Mouse (Mus musculus): ENCODE results near the gene Cyp39a1.

Gene Cyp39a1

DNA sequence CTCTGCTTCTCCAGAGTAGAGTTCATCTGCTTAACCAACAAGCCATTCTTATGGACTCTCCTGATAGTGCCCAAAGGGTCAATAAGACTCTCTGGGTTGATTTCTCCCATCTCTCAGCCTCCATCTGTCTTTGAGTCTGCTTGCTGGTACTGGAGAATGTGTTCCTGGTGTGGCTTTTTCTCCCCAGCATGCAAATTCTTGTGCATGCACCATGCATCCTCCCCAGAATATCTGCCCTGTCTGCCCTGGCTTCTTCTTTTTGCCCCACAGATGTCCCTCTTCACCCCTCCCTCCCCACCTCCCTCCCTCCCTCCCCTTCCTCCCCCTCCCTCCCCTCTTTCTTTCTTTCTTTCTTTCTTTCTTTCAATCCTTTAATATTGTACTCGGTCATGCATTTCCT lies 10.1 kb downstream of the Cyp39a1 start:
- in situ Hi-C loops (cut with MseI, MboI), result no loop called here

DNA sequence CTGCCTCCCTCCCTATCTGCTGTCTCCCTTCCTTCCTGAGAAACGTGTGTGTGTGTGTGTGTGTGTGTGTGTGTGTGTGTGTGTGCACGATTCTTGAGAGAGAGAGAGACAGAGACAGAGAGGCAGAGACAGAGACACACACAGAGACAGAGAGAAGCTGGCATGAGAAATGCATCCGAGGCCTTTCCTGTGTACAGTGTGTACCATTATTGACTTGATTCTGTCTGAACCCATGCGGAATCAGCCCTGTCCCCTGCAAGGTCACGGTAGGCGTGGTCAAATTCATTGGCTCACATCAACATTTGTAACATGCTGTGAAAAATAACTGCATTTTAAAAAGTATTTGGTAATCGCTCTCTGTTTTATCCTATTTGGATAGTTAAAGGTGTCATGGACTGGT lies 16.9 kb downstream of the Cyp39a1 start:
- in situ Hi-C loops (cut with MseI, MboI), result no loop called here

DNA sequence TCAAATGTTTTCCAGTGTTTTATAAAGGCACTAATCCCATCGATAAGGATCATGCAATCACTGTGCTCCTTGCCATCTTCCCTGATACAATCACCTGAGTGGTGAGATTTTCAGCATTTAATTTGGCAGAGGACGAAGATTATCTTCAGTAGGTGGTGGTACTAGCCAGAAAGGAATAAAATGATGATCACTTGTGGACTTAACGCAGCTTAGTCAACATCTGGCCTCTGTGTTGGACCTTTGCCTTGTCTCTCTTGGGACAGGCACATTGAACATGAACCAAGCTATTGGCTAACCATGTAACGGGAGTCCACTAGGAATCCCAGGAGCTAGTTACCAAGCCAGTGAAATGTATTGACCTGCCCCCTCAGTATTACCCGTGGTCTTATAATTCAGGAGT lies 17.4 kb downstream of the Cyp39a1 start:
- in situ Hi-C loops (cut with MseI, MboI), result no loop called here

DNA sequence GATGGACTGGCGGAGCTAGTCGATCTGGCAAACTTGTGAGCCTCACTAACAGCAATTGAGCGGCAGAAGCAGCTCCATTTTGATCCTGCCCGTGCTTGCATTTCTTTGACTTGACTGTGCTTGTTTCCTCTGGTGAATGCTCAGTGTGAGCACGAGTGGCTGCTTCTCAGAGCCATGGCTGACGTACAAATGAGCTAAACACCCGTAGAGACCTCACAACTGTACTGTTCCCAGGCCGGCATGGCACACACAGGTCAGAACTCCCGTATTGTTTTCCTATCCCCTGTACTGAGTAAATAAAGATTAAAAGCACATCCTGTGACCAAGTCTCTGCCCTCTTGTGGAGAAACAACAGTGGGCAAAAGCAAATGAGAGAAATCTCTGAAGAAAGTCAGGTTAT lies 22.4 kb downstream of the Cyp39a1 start:
- in situ Hi-C loops (cut with MseI, MboI), result no loop called here

DNA sequence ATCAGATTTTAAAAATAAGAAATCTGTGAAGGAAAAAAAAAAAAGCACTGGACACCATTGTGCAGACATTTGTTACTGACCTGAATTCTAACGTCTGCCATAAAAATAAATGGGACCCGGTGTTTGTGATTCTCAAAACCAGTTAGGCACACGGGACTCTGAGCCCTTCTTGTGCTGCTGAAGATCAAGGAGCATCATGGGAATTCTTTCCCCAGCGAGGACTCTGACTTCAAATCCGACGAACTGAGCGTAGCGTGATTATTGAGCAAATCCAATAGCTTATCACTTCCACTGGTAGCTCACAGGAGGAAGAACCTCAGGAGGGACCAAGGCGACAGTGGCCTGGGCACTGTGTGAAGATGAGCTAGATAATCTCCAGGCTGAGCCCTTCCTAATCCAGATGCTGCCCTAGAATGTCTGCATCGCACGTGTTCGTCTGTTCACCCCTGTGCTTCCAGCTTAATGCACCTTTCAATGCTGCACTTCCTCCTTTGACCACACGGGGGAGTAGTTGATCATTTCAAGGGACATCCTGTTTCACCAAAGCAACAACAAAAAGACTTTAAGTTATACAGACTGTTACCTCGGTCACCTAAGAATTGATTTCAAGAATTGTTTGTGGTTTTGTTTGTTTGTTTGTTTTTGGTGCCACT lies 31.9 kb downstream of the Cyp39a1 start:
- in situ Hi-C loops (cut with MseI, MboI), result no loop called here

DNA sequence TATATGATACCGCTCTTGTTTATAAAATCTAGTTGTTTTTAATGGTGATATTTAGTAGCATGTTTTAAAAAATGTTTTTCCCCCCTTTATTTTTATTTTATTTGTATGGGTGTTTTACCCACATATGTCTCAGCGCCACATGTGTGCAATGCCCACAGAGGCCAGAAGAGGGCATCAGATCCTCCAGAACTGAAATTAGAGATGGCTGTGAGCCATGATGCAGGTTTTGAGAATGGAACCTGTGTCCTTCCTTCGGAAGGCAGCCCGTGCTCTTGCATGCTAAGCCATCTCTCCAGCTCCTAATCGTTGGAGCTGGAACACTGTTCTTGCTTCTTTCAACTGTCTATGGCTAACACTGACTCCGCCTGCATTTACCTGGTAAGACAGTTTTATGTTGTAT lies 33.8 kb downstream of the Cyp39a1 start:
- in situ Hi-C loops (cut with MseI, MboI), result loop anchor here (5.0 kb wide), 1 partner anchor 166 kb away; no protein-coding TSS in a partner anchor

DNA sequence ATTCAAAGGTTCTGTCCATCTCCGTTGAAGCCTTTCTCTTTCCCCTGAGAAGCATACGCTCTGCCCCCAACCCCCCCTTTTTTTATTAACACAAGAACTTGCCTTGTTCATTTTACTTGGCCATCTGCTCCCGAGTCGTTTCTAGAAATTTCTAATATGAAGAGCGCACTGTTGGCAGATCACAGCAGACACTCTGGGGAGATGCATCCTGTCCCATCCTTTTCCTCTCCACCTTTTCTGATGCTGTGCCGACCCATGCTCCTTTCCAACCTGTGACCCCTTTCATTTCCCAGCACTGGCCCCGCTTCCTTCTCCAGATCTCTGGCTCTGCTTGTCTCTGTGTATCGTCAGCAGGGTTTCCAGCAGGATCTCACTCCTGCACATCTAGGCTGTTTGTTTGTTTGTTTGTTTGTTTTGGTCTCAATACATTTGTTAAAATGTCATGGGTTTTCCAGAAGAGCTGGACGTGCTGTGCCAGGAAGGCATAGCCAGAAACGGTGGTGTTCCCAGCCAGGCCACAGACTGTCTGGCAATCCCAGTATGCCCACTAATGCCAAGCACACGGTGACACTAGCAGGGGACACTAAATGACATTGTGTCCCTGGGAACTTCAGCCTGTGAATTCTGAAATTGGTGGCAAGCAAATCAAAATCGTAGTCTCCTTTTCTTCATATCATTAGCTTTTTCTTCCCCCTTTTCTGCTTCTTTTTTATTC lies 37.1 kb downstream of the Cyp39a1 start:
- in situ Hi-C loops (cut with MseI, MboI), result loop anchor here (5.0 kb wide), 1 partner anchor 163 kb away; no protein-coding TSS in a partner anchor

DNA sequence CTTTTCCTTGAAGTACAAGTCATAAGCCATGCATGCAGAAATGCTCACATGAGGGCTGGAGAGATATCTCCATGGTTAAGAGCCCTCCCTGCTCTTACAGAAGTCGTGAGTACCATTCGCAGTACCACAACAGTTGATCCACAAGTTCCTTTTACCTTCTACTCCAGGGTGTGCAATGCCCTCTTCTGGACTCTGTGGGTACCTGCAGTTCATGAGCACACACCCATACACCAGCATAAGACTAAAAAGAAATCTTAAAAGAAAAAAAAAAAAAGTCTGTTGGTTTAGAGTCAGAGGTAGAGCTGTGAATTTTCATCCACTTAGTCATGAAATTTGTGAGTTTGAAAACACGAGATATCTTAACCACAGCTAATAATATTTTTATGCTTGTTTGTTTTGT lies 39.5 kb downstream of the Cyp39a1 start:
- in situ Hi-C loops (cut with MseI, MboI), result no loop called here

DNA sequence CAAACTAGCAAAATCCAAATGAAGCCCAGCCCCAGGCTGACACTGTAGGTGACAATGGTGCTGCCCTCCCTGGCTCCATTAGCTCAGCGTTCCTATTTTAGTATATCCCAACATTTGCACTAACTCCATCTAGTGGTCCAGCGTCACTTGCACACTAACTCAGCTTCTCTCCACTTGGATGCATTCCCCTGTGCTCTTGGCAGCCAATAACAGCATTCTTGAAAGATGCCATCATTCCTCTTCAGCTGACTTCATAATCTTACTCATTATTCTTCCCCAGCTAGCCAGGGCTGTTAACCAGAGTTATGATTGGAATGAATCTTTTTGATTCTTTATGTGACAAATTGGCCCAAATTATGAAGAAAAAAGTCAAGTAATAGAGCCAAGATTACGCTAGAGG lies 40.0 kb downstream of the Cyp39a1 start:
- in situ Hi-C loops (cut with MseI, MboI), result no loop called here

DNA sequence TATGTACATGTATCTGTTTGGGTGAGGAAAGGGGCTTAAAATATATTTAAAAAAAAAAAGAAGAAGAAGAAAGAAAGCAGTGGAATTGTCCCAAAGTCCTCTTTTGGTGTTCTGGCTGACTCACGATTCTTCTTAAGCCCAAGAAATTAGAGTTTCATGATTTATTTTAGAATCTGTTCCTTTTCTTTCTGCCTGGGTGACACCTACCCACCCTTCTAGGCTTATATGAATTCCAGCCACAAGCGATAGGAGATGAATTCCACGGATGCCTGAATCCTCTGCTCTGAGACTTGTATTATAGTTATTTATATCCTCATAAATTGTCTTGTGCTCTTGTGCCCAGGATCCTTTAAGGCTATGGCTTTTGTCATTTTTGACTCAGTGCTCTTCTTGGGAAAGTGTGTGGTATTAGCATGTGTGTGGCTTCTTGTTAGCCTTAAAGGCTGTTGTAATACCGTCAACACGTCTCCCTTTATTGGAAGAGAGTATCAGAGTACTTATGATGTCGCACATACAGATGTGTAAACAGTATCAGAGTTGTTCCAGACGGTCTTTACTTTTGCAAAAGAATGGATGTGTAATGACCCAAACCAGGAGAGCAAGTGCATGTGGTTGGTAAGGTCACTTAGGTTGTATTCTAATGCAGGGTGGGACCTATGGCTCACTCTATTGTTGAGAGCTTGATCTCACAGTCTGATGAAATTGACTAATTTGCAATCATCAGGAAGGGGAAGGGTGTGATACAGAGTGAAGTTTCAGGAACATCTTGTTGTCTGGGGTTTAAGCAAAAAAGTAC lies 44.5 kb downstream of the Cyp39a1 start:
- in situ Hi-C loops (cut with MseI, MboI), result no loop called here

DNA sequence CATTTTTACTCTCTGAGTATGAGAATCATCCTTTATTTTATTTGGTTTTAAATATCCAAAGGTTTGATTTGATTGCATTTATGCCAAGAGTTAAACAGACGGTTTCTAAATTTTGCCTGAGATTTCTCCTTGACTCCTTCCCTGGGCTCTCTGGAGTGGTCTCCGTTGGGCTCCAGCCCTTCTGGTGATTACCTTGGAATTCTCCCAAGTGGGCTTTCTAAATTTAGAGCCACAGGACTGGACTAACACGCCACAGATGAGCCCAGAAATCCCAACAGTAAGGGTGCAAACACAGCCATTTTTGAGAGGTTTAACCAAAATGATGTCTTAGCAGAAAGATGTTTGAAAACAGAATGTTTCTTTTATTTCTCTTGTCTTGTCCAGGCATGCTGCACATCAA lies 47.0 kb downstream of the Cyp39a1 start:
- in situ Hi-C loops (cut with MseI, MboI), result no loop called here

DNA sequence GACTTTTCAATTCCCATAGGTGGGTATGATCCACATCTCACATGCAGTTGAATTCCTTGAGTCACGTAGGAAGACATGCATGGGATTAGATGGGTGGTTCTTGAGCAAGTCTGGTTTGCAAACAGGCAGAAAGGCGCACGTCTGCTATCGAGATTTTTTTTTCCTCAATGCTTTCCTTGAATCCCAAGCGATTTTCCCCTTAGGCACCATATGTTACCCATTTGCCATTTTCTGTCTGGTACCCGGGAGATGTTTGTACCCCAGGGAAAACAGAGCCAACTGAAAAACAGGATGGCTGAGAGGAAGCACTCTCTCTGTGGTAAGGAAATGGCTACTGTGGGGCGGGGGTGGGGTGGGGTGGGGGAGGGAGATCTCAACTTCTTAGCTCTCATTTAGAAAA lies 49.4 kb downstream of the Cyp39a1 start:
- in situ Hi-C loops (cut with MseI, MboI), result no loop called here

DNA sequence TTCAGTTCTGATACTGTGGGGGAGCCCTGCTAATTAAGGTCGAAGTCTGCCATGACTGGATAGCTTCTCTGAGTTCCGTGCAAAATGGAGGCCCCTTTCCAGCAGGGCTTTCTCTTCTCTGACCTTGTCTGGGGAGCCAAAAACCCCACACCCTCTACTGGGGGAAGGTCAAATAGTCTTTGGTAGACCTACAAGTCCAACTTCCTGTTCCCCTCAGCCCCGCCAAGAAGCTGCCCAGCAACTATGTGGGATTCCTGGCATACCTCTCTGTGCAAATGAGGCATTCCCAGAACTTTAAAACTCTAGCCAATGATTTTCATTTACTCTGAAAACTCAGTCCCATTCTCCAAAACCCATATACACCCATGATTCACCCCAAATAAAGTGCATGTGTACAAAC lies 52.2 kb downstream of the Cyp39a1 start:
- in situ Hi-C loops (cut with MseI, MboI), result no loop called here

DNA sequence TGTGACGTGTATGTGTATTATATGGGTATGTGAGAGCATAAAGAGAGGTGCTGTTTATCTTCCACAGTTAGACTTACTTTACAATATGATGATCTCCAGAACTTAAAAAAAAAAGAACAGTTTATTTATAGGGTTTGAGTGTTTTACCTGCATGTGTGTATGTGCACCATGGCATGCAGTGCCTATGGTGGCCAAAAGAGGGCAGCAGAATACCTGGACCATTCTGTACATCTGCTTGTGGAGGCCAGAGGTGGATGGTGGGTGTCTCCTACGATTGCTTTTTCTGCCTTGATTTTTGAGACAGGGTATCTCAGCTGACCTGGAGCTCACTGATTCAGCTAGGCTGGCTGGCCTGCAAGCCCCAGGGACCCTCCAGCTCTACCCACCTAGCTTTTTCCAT lies 57.3 kb downstream of the Cyp39a1 start:
- in situ Hi-C loops (cut with MseI, MboI), result no loop called here

DNA sequence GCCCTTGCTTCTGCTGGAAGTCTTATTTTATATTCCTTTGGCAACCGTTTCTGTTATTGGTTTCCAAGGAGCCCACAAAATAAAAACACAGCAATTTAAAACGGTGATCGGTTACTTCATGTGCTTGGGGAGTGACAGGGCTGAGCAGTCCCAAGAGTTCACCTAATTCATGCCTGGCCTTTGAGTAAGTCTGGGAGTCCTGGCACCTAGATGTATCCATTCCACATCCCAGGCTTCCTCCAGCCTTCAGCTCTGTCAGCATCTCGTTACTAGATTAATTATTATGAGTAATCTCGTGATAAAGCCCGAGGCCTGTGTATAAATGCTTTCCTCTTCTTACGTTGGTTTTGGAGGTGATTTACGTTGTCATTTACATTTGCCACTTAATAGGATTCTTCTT lies 64.1 kb downstream of the Cyp39a1 start:
- in situ Hi-C loops (cut with MseI, MboI), result no loop called here

DNA sequence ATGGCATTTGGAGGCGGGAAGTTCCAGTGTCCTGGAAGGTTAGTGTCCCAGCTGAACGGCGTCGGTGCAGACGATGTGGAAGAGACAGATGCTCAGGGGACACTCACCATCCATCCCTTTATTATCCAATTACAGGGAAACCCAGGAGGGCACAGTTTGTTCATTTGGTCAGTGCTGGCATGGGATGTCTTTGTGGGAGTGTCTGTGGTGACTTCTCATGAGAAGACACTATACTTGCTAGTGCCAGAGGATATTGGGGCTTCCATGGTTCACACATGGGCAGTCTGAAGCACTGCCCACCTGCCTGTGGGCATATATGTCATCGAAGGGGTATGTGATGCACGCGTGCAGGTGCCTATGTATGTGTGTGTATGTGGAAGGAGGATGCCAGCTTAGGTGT lies 64.8 kb downstream of the Cyp39a1 start:
- in situ Hi-C loops (cut with MseI, MboI), result no loop called here

DNA sequence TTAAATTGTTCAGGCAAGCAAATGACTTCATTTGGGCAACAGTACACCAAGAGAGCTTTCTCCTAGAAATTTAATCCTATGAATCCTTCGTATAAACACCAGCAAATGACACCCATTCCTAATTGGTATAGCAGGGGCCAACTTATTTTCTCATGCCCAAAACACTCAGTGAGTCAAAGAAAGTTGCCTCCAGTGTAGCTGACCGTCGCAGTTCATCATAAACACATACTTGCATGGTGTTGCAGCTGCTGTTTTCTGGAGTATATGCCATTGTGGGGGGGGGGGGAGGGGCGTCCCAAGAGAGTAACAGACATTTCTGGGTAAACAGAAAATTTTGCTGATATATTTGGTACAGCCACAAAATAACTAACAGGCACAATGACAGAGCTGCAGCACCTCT lies 67.0 kb downstream of the Cyp39a1 start:
- in situ Hi-C loops (cut with MseI, MboI), result no loop called here

DNA sequence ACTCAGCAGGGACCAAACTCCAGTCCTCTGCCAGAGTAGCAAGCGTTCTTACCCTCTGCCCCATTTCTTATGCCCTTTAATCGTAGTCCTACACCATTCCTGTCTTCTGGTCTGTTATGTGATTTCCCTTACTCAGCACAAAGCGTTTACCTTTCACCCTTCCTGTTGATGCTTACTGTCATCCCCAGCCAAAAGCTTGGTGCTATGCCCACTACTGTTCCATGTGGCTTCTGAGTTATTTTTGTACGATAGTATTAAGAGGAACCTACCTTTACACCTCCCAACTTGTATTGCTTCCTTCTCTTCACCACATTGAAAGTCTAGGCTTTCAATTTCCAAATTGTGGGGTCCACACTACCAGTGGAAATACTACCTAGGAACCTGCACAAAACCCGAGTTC lies 76.7 kb downstream of the Cyp39a1 start:
- in situ Hi-C loops (cut with MseI, MboI), result no loop called here

DNA sequence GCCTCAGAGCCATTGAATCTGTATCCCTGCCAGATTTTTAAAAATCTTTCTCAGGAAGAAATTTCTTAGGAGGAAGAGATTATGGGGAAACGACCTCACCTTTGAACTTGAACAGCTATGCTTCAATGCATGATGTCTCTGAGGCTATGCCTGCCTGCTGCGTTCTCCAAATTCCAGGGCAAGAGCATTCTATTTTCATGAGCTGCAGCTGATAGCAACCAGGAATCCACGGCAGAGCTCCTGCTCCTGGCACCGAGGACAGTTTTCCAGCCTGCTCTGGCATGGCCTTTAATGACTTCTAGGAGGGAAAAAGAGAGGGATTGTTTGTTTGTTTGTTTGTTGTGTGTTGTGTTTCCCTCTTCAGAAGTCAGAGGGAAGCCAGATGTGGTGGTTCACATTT lies 77.2 kb downstream of the Cyp39a1 start:
- in situ Hi-C loops (cut with MseI, MboI), result no loop called here

DNA sequence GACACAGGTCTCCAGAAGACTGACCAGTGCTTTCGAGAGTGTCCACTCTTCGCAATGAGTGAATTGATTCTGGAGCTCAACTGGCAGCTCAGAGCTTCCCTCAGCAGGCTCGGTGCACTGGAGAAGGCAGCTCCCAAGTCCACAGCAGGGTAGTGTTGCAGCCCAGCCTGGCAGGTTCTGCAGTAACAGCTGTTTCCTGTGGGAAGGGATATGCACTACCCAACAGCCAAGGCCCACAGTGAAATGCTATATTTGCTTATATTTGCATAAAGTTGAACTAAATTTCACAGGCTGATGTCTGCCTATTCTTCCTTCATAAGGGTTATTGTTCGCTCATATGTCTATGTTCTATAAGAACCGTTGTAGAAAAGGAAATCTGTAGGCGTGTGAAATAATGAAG lies 83.9 kb downstream of the Cyp39a1 start:
- in situ Hi-C loops (cut with MseI, MboI), result no loop called here

DNA sequence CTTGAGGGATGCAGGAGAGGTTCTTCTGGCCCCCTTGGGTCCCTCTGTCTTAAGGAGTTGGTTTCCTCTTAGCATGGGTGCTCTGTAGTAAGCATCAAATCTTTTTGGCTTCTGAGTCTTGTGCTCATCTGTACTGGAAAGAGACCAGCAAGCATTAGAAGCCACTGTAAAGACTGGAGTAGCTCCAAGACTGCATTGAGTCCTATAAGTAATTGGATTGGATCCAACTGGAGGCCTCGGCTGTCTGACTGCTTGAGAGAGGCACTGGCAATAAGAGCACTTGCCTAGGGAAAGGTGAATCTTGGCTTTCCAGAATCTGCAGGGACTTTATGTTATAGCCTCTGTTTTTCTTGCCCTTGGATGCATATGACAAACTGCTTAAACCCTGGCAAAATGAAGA lies 85.6 kb downstream of the Cyp39a1 start:
- in situ Hi-C loops (cut with MseI, MboI), result no loop called here

DNA sequence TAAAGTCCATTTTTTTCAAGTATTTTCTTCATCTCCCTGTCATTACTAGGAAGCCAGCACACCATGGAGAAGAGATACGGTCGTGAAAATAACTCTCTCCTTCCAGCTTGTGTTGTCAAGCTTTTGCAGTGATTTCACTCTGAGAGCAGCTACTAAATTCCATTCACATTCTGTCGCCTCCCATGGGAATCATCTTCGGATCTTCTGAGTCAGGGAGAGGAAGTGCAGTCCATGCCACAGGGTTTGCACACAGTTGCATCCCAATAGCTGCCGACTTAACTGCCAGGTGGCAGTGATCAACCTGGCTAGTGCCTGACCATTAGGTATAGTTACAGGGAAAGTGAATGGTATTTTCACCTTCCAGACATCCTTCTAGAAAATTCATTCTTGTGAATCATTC lies 87.5 kb downstream of the Cyp39a1 start:
- in situ Hi-C loops (cut with MseI, MboI), result no loop called here

All from mouse trophoblast stem cell (cell line).